Mouse (Mus musculus) layer of hippocampus, postnatal 14 days (tissue): ENCODE measurements around the gene Nlrp3. TPM values are rescaled to one million over a fixed set of nuclear protein-coding genes. Genes with fewer than 3 reads are reported as not detected.
"Not testable (repeated sequence)": the region's sequence is repeated elsewhere in the genome, so short reads cannot be mapped to it uniquely, and the experiment has no call there.

Experiments
- DNase-seq, 2 experiments: peaks; one replicate each; pipeline ENCODE4 v3.0.0; 2021 to 2022; ENCODE audit warnings: low spot score in 2 of 2, mixed read lengths in 1 of 2
- total RNA-seq, 2 experiments: library from RNA; stranded (reverse); gene quantifications; 2 replicates each; pipeline ENCODE4 v1.2.3; 2021

Nlrp3 gene
- total RNA-seq, 2 experiments from 2014 or later: 1.0 to 1.9 TPM

DNA sequence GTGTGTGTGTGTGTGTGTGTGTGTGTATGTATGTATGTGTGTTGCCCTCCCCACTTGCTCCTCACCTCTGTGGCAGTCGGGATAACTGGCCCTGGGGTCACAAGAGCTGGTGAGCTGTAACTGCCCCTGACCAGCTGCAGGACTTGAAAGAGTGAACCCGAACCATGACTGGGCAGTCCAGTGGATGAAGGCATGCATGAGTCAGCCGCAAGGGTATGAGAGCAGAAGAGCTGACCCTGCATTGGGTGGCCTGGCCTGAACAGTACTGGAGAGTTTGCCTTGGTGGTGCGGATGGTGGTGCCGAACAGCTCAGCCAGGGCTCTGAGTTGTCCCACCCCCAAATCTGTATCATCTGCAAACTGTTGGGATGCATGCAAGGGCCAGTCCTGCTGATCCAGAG is 9.8 kb upstream of the Nlrp3 start:
- DNase-seq: no peak

DNA sequence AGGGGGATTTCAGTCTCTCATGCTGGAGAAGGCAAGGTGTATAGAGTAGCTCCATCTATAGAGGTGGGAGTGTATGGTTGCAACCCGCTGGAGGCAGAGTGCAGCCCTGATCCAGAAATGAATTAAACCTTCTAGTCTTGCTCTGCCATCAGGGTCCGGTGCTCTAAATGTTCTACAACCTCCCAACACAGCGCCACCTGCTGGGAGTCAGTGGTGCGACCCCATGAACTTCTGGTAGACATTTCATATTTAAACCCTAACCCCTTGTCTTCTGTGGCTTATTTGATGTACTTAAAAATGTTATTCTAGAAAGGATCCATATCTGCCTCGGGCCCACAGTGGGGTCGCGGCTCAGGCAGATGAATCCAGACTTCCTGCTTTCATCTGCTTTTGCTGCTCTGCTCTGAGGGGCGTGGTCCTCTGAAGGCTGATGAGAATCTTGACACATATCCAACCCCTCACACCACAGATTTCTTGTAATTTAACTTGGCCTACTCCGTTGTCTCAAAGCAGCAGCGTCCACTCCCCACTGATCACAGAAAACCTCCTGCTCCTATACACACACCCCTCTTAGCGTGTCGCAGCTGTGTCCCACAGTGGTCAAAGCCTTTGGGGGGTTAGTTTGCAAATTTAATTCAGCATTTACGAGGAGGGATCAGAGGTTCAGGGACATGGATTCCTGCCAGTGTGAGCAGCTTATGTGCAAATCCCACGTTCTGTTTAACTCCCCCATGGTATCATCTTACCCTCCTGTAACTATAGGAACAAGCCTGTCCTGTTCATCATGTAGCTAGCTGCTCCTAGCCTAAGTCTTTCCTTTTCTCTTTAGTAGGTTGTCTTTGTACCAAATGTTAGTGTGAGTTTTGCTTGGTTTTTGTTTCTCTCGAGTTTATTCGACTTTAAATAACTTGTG is 3.9 kb upstream of the Nlrp3 start:
- DNase-seq: no peak

DNA sequence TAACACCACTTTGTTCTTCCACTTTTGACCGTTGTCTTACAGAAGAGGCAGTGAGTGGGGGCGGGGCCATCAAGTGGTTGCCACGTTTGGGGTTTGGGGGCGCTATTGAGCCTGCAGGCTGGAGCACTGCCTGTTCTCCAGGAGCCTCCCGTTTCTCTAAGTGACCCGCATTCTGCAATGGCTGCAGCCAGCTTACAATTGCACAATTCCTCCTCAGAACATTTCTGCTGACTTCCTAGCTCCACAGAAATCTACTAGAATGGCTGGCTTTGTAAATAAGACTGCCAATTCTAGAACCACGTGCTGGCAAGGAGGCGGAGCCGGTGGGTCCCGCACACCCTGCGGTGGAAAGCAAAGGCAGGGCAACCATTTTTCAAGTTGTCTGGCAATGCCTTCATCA is 3.0 kb upstream of the Nlrp3 start:
- peak; percentile 20 to 48 for DNase-seq

DNA sequence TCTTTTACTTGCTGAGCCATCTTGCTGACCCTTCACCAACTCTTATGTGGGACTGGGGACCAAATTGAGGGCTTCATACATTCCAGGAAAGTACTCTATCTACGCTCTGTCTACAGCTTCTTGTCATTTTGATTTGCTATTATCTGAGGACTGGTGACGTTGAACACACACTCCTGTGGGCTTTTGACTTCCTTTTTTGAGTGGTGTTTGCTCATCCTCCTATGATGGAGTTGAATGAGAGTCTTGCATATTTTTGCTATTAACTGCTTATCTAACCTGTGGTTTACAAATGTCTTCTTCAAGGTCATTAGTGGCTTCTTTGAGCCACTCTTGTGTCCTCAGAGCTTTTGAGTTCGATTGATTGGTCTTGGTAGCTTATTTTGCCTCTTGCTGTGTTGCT is 1.2 kb upstream of the Nlrp3 start:
- DNase-seq: no peak

GRCm38 (mm10) chr11:59542442-59542841 is 1.1 kb downstream of the Nlrp3 start:
- no peak for DNase-seq

GRCm38 (mm10) chr11:59543376-59543775 is 2.0 kb downstream of the Nlrp3 start:
- no peak for DNase-seq

- DNase-seq: no peak
These were observed 2.6 kb downstream of the Nlrp3 start for GRCm38 (mm10) chr11:59544005-59544404.

DNA sequence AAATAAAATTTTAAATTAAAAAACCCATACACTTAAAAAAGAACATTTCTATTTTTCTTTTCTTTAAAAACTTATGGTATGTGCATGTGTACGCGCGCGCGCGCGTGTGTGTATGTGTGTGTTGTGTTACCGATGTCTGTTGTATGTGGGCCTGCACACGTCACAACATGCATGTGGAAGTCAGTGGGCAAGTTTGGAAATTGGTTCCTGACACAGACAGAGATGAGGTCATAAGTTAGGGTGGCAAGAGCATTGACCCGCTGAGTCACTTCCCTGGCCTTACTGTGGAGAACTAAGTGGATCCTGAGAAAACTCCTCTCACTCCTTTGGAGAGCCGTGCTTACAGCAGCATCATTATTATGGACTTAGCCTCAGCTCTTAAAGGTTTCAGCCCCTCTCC is 12.8 kb downstream of the Nlrp3 start:
- DNase-seq: no peak

- no peak for DNase-seq
These were observed 13.2 kb downstream of the Nlrp3 start for GRCm38 (mm10) chr11:59554535-59554934.

GRCm38 (mm10) chr11:59560906-59561305 is 19.5 kb downstream of the Nlrp3 start:
- no peak for DNase-seq

- DNase-seq: no peak
These were observed 21.0 kb downstream of the Nlrp3 start for GRCm38 (mm10) chr11:59562336-59562735.

- no peak for DNase-seq
These were observed 21.5 kb downstream of the Nlrp3 start for GRCm38 (mm10) chr11:59562837-59563236.

DNA sequence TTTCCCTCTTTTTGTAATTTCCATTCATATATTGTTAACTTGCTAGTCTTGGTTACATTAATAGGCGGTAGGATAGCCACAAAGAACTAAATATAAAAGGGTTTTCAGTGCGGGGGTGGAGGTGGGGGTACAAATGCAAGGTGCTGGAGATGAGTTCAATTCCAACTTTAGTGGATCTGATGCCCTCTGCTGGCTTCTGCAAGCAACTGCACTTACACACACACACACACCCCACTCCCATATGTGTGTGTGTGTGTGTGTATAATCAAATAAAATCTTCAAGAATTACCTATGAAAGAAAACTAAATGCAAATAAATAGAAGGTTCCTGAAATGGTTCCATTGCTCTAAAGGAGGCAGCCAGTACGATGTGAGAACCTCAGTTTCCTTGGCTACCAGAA is 27.9 kb downstream of the Nlrp3 start:
- no peak for DNase-seq

- no peak for DNase-seq
These were observed 34.4 kb downstream of the Nlrp3 start for GRCm38 (mm10) chr11:59575726-59576125.

- DNase-seq: not testable (repeated sequence)
These were observed 34.8 kb downstream of the Nlrp3 start, which contains the start of gene Olfr222 for GRCm38 (mm10) chr11:59576135-59576534. Olfr222 (minus strand) TSS chr11:59576235.

DNA sequence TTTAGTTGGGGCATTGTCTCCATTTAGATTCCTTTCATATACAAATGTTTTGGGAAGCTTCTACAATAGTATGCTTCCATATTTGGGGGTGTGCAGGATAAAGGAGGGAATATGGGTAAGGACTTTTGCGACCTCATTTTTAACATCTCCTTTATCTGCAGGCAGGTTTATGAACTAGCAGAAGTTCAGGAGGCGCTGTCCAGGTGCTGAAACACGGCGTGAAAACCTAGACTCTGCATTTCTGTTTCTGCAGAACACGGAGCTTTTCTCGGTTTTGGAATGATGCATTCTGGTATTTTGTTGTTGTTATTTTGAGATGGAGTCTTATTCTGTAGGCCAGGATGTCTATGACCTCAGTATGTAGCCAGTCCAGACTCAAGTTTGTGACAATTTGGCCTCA is 43.2 kb downstream of the Nlrp3 start:
- DNase-seq: no peak

DNA sequence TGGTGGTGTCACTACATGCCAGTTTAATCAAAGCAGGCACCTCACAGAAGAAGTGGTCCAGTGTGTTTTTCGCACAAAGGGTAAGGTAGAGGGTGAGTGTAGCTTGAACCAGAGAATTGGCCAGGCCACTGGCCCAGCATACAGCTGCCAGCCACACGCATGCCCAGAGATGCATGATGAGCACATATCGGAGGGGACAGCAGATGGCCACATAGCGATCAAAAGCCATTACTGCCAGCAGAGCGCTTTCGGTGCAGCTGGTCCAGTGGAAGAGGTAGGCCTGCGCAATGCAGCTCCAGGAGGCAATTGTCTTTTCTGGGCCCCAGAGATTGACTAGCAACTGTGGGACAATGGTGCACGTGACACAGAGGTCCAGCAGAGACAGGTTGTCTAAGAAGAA is 48.1 kb downstream of the Nlrp3 start:
- DNase-seq: no peak

DNA sequence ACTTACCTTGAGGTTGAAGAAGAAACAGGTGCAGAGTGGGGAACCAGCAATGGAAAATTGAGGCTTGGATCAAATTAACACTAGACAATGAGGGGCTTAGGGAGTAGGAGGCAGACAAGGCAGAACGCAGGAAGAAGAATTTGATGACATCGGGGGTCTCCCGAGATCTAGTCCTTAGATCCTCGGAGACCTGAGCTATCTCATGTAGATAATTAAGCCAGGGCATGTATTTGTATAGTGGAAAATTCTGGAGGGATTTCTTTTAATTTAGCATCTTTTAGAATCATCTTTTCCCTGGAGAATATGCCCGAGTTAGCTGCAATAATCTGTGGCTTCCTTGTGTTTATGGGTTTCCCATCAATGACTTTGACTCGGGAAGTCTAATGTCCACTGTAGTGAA is 51.8 kb downstream of the Nlrp3 start, which contains the start of gene Olfr223:
Gene Olfr223, minus strand, starts transcription at position 101 of the 400 bp plus-strand sequence.
- DNase-seq: no peak

GRCm38 (mm10) chr11:59596091-59596490 is 54.7 kb downstream of the Nlrp3 start:
- DNase-seq: no peak

GRCm38 (mm10) chr11:59596950-59597349 is 55.6 kb downstream of the Nlrp3 start:
- DNase-seq: no peak

- no peak for DNase-seq
These were observed 57.8 kb downstream of the Nlrp3 start for GRCm38 (mm10) chr11:59599211-59599610.

GRCm38 (mm10) chr11:59600872-59601271 is 59.5 kb downstream of the Nlrp3 start:
- DNase-seq: no peak

- DNase-seq: no peak
These were observed 60.9 kb downstream of the Nlrp3 start for GRCm38 (mm10) chr11:59602287-59602686.
